Mouse (Mus musculus) hindbrain, embryonic 15.5 days (tissue): ENCODE results near the gene Tmem190. TPM values are rescaled to one million over a fixed set of nuclear protein-coding genes. Genes with fewer than 3 reads are reported as not detected.

Experiments used
- ATAC-seq: fragments of 200-750 bp; cut with Nextera tagmentation; 2 replicates; pipeline ENCODE4 v1.8.0; 2017; ENCODE audit warnings: low read depth, moderate number of reproducible peaks, moderate TSS enrichment; ENCODE audit not compliant: low FRiP score
- H3K27ac ChIP-seq: fragments of 300-500 bp; sonication (generic); replicated peaks from 2 replicates; pipeline ENCODE4 v1.5.1; 2015; ENCODE audit warnings: mild to moderate bottlenecking, inconsistent platforms
- H3K27me3 ChIP-seq: fragments of 300-500 bp; sonication (generic); 2 replicates; pipeline ENCODE4 v1.6.1; 2015; ENCODE audit warnings: control low read depth, inconsistent platforms
- H3K36me3 ChIP-seq: fragments of 300-500 bp; sonication (generic); 2 replicates; pipeline ENCODE4 v1.6.1; 2015; ENCODE audit warnings: control low read depth, inconsistent platforms
- H3K4me1 ChIP-seq: fragments of 300-500 bp; sonication (generic); replicated peaks from 2 replicates; pipeline ENCODE4 v1.6.1; 2015; ENCODE audit warnings: control low read depth, inconsistent platforms
- H3K4me2 ChIP-seq: fragments of 300-500 bp; sonication (generic); 2 replicates; pipeline ENCODE4 v1.6.1; 2015; ENCODE audit warnings: moderate library complexity, mild to moderate bottlenecking, inconsistent platforms
- H3K4me3 ChIP-seq: fragments of 300-500 bp; sonication (generic); 2 replicates; pipeline ENCODE4 v1.5.1; 2015; ENCODE audit warnings: mild to moderate bottlenecking, inconsistent platforms
- H3K9ac ChIP-seq: fragments of 300-500 bp; sonication (generic); 2 replicates; pipeline ENCODE4 v1.6.1; 2015; ENCODE audit warnings: inconsistent platforms
- H3K9me3 ChIP-seq: fragments of 300-500 bp; sonication (generic); 2 replicates; pipeline ENCODE4 v1.6.1; 2016; ENCODE audit warnings: control low read depth, inconsistent platforms
- WGBS: fragments of 180-500 bp; shearing (Covaris S2); methylation state at CpG from one replicate; pipeline ENCODE4 v1.1.7; 2015; 5-methylcytosine and 5-hydroxymethylcytosine counted together
- polyA plus RNA-seq: library from polyadenylated mRNA; unstranded; fragments of >200 nt; fragmentation: Nextera tagmentation; extraction: Ambion mirVana; gene quantifications from 2 replicates; pipeline ENCODE4 v1.2.1, GENCODE M21; 2015

The Tmem190 gene
- not detected in 2 replicates for polyA plus RNA-seq

DNA sequence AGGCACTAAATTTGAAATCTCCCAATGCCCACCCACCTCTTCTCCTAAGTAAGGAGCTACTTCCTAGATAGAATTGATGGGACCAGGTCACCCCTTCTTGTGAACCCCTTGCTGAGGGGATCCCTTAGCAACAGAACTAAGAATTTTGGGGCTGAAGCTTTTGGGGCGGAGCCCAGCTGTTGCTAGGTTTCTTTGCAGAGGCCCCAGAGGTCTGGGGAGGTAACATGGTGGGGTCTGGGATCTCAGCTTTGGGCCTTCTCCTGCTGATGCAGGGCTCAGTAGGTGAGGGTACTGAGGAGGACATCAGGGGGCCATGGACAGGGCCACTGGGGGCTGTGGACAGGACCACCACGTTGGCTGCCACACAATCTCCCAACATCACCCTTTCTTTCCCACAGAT lies at the start of gene Tmem190, which contains the start of gene Il11:
Gene Tmem190, plus strand, starts transcription at position 179 of the 400 bp plus-strand sequence.
Gene Il11, minus strand, starts transcription at position 101 of the 400 bp plus-strand sequence.
- Histone ChIP-seq H3K9me3 (no peaks in the 10 kb centered on the region), H3K36me3 (no peaks in the 10 kb centered on the region), H3K9ac (no peak within 1 kb of the TSS), H3K4me2 (no peak within 1 kb of the TSS), H3K27me3 (peaks cover 36% of the 10 kb centered on the region), H3K4me1 (no peaks in the 10 kb centered on the region), H3K4me3 (no peak within 1 kb of the TSS), H3K27ac (no peak within 1 kb of the TSS)
- ATAC-seq = no peak
- WGBS = 78% methylated on average over 2 of the region's 2 CpGs

DNA sequence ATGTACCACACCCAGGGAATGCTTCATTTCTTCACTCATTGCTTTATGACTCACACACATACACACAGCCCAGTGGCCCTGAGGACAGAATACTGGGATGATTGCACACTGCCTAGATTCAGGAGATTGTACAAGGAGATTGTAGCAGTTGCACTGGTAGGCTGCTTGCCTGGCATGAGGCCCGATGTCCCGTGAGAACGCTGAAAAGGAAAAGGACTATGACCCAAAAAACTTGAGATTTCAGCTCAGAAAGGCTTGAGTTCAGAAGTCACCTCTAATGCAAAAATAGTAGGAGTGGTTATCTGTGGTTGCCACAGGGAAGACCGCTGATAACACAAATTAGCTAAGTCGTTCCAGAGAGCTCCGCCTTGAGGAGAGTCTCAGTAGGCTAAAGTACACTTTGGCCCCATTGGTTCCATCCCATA lies 49.8 kb upstream of the Tmem190 start:
- Histone ChIP-seq H3K9me3 (no peaks in the 10 kb centered on the region), H3K4me1 (no peaks in the 10 kb centered on the region), H3K4me3 (no peak overlapping the region), H3K27me3 (no peaks in the 10 kb centered on the region), H3K36me3 (no peaks in the 10 kb centered on the region), H3K4me2 (no peak overlapping the region), H3K9ac (no peak overlapping the region), H3K27ac (no peak overlapping the region)
- no peak for ATAC-seq
- 79% methylated on average over 6 of the region's 6 CpGs for WGBS

DNA sequence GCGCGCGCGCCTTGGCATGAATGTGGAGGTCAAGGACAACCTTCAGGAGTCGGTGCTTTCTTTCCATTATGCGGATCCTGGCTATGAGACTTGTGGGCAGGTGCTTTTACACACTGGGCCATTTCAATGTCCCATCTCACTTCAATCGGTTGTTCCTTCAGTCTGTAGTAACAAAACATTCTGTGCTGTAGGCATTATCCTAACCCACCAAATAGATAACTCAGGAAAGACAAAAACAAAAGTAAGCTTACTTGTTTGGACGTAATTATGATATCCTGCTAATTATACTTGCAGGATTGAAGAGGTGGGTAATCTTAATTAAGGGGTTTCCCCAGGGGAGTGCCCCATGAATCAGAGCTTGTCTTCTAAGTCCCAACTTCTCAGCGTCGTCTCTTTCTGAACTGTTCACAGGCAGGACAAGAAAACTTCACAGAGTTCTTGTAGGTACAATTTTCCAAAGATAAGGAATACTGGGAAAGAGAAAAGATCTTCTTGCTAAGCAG lies 43.6 kb upstream of the Tmem190 start:
- H3K9me3 ChIP-seq = no peaks in the 10 kb centered on the region
- H3K4me3 ChIP-seq = peak overlapping the region; percentile 72
- no peaks in the 10 kb centered on the region for H3K27me3 ChIP-seq
- peak overlapping the region; percentile 86 for H3K4me2 ChIP-seq
- no peak overlapping the region; the same call in 1 of the 2 replicates for H3K9ac ChIP-seq
- H3K27ac ChIP-seq = peak overlapping the region; percentile 84
- 43% methylated on average over 10 of the region's 10 CpGs for WGBS
- no peaks in the 10 kb centered on the region for H3K36me3 ChIP-seq
- ATAC-seq = no peak
- peaks cover 34% of the 10 kb centered on the region for H3K4me1 ChIP-seq

DNA sequence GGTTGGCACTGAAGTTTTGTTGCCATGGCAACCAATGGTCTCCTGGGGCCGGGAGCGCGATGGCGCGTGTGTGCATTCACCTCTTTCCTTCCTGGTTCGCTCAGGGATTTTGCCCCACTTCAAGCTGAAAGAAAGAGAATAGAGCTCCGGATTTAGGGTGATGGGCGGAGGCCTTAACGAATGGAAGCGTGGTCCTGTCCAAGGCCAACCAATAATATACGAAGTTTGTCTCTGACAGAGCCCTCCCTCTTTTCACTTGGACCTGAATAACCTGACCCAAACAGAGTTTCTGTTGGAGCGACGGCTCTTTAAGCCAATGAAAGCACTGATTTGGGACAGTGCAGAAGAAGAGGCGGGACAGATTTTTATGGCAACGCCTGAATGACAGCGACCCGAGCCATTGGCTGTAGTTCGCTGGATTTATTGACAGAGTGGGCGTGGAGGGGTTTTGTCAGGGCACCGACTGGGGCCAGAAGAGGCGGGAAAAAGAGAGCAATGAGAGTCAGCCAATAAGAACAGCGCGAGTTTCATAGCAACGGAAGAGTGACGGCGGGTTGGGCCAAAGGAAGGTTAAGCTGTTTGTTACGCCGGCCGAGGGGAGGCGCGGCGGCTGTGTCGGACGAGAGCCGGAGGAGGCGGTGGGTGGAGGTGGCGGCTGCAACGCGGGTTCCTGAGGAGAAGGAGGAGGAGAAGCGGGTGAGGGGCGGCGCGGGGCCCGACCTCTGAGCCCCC lies 43.0 kb upstream of the Tmem190 start, which contains the start of gene Kmt5c:
Gene Kmt5c, plus strand, starts transcription at position 572 of the 732 bp plus-strand sequence.
- under 1% methylated on average over 29 of the region's 44 CpGs for WGBS
- peaks cover 34% of the 10 kb centered on the region for H3K4me1 ChIP-seq
- peak within 1 kb of the TSS; percentile 72 for H3K4me3 ChIP-seq
- H3K27me3 ChIP-seq = no peaks in the 10 kb centered on the region
- H3K27ac ChIP-seq = peak within 1 kb of the TSS; percentile 95
- H3K9me3 ChIP-seq = no peaks in the 10 kb centered on the region
- H3K36me3 ChIP-seq = no peaks in the 10 kb centered on the region
- peak; percentile 98 for ATAC-seq
- peak within 1 kb of the TSS; percentile 83 for H3K9ac ChIP-seq
- H3K4me2 ChIP-seq = peak within 1 kb of the TSS; percentile 86

DNA sequence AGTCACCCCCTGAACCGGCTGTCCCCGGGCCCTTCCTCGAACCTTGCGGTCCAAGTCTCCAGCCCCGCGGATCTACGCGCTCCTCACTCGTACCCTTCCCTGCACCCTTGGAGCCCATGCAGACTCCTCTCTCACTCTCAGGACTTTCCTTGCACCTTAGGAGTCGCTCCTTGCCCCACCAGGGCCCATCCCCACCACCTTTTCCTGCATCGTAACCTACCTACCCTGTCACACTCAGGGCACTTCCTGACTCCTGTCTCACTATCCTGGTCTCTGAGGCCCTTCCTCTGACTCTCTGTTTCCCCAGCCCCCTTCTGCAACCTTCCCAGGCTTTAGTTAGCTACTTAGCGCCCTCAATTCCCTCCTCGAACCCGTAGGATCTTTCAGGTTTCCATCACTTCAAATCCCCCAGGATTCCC lies 42.4 kb upstream of the Tmem190 start:
- peak overlapping the region; percentile 72 for H3K4me3 ChIP-seq
- H3K27ac ChIP-seq = peak overlapping the region; percentile 95
- WGBS = 0% methylated on average over 14 of the region's 14 CpGs
- peaks cover 34% of the 10 kb centered on the region for H3K4me1 ChIP-seq
- H3K4me2 ChIP-seq = peak overlapping the region; percentile 86
- peak overlapping the region; percentile 83 for H3K9ac ChIP-seq
- H3K36me3 ChIP-seq = no peaks in the 10 kb centered on the region
- peak; percentile 52 for ATAC-seq
- no peaks in the 10 kb centered on the region for H3K27me3 ChIP-seq
- H3K9me3 ChIP-seq = no peaks in the 10 kb centered on the region

DNA sequence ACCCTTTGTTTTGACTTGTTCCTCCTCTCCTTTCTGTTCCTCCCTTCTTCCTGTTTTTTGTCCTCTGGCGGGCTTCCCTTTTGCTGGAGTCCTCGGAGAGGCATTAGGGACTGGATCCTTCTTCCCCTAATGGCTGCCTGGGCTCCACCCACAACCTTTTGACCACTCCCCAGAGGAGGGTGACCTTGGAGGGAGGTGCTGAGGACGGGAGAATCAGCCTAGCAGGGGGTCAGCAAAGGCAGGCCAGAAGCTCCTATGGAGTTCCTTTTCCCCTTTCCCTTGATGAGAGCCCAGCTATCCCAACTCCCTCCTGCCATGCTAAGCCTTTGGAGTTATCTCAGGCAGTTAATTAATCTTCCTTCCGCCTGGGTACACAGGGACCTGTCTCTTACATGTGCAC lies 41.6 kb upstream of the Tmem190 start:
- Histone ChIP-seq H3K4me2 (peak overlapping the region; percentile 86), H3K27me3 (no peaks in the 10 kb centered on the region), H3K36me3 (peaks cover 3% of the 10 kb centered on the region; the same call in 1 of the 2 replicates), H3K9me3 (no peaks in the 10 kb centered on the region), H3K27ac (peak overlapping the region; percentile 95), H3K9ac (peak overlapping the region; percentile 83), H3K4me3 (peak overlapping the region; percentile 72), H3K4me1 (peaks cover 34% of the 10 kb centered on the region)
- WGBS = under 1% methylated on average over 4 of the region's 4 CpGs
- ATAC-seq = no peak

DNA sequence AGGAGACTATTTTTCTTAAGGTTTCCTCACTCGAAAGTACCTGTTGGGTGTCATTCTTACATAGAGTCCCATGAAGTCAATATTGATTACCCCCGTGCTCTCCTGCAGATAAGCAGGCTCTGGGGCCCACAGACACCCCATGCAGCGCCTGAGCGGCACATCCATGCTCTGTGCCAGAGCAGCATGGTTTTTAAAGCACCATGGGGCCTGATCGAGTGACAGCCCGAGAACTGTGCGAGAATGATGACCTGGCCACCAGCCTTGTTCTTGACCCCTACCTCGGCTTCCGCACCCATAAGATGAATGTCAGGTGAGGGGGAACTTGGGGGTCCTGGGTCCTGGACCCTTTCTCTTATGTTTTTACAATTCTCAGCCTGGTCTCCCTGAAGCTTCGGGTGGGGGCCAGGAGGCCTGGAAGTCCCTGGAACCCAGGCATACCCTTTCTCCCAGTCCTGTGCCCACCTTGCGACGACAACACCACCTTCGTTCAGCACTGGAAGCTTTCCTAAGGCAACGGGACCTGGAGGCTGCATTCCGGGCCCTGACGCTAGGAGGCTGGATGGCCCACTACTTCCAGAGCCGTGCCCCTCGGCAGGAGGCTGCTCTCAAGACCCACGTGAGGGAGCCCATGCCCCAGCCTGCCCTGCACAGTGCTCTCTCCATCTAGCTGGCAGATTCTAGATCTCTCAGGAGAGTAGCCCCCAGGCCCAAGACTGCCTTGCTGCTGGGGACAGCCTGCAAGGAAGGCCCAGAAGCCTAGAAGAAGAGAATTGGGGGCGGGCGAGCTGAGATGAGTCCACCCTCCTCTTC lies 40.9 kb upstream of the Tmem190 start:
- H3K4me2 ChIP-seq = peak overlapping the region; percentile 86
- H3K36me3 ChIP-seq = peaks cover 8% of the 10 kb centered on the region; the same call in 1 of the 2 replicates
- WGBS = 76% methylated on average over 21 of the region's 21 CpGs
- H3K27ac ChIP-seq = peak overlapping the region; percentile 95; the same call in 1 of the 2 replicates
- peaks cover 34% of the 10 kb centered on the region for H3K4me1 ChIP-seq
- H3K4me3 ChIP-seq = peak overlapping the region; percentile 72
- H3K9me3 ChIP-seq = no peaks in the 10 kb centered on the region
- H3K9ac ChIP-seq = no peak overlapping the region
- ATAC-seq = no peak
- H3K27me3 ChIP-seq = no peaks in the 10 kb centered on the region

DNA sequence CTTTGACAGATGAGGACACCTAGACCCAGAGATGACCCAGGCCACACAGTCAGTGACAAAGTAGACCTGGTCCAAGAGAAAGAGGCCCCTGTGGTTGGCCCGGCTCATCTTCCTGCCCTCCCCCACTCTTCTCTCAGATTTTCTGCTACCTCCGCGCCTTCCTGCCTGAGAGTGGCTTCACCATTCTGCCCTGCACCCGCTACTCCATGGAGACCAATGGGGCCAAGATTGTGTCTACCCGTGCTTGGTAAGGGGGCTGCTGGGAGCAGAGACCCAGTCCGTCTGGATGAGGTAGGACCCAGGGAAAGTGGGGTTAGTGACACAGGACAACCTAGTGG lies 40.3 kb upstream of the Tmem190 start:
- Histone ChIP-seq H3K4me2 (peak overlapping the region; percentile 11; the same call in 1 of the 2 replicates), H3K27me3 (no peaks in the 10 kb centered on the region), H3K4me3 (no peak overlapping the region), H3K27ac (no peak overlapping the region), H3K9ac (0 out of 2 replicates have a peak overlapping the region, but pooled peaks have one; percentile 14), H3K36me3 (peaks cover 8% of the 10 kb centered on the region; the same call in 1 of the 2 replicates), H3K9me3 (no peaks in the 10 kb centered on the region), H3K4me1 (peaks cover 34% of the 10 kb centered on the region)
- 77% methylated on average over 6 of the region's 6 CpGs for WGBS
- ATAC-seq = no peak

DNA sequence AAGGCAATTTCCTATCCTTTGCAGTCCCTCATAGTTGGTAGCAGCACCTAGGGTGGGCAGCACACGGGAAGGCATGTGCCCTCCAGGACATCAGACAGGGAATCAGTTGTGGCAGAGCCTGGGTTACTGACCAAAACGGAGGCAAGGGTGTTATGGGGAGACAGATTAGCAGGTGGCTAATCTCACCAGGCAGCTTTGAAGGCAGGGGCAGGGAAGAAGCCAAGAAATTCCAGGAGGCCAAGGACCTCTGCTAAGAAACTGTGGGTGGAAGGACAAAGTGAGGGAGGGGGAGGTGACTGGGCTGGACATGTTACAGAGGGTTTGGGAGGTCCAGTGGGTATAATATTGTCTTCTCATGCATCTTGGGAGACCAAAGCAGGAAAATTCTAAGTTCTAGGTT lies 39.4 kb upstream of the Tmem190 start:
- Histone ChIP-seq H3K27ac (no peak overlapping the region), H3K9ac (no peak overlapping the region), H3K4me1 (peaks cover 33% of the 10 kb centered on the region)

DNA sequence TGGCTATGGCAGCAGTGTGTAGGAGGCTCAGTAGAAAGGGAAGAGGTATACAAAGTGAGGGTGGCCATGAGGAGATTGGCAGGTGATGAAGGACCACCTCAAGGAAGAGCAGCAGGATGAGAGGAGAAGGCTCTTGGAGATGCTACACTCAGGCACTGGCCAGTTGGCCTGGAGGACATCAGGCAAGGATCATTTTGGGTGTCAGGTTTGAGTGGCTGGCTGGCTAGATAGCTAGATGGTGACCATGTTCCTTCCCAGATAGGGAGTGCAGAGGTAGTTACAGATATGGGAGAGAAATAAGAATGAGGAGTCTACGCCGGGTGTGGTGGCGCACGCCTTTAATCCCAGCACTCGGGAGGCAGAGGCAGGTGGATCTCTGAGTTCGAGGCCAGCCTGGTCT lies 37.9 kb upstream of the Tmem190 start:
- ATAC-seq = no peak
- Histone ChIP-seq H3K4me2 (no peak overlapping the region), H3K4me1 (peaks cover 24% of the 10 kb centered on the region), H3K27ac (no peak overlapping the region), H3K36me3 (peaks cover 8% of the 10 kb centered on the region; the same call in 1 of the 2 replicates), H3K9ac (no peak overlapping the region), H3K4me3 (no peak overlapping the region), H3K9me3 (no peaks in the 10 kb centered on the region), H3K27me3 (no peaks in the 10 kb centered on the region)
- WGBS = 98% methylated on average over 6 of the region's 6 CpGs

More for the DNA sequence above, 39.4 kb upstream of the Tmem190 start:
- Histone ChIP-seq H3K27me3 (no peaks in the 10 kb centered on the region), H3K4me3 (no peak overlapping the region), H3K4me2 (no peak overlapping the region), H3K36me3 (peaks cover 8% of the 10 kb centered on the region; the same call in 1 of the 2 replicates), H3K9me3 (no peaks in the 10 kb centered on the region)
- WGBS = 80% methylated on average over 2 of the region's 2 CpGs
- ATAC-seq = no peak

DNA sequence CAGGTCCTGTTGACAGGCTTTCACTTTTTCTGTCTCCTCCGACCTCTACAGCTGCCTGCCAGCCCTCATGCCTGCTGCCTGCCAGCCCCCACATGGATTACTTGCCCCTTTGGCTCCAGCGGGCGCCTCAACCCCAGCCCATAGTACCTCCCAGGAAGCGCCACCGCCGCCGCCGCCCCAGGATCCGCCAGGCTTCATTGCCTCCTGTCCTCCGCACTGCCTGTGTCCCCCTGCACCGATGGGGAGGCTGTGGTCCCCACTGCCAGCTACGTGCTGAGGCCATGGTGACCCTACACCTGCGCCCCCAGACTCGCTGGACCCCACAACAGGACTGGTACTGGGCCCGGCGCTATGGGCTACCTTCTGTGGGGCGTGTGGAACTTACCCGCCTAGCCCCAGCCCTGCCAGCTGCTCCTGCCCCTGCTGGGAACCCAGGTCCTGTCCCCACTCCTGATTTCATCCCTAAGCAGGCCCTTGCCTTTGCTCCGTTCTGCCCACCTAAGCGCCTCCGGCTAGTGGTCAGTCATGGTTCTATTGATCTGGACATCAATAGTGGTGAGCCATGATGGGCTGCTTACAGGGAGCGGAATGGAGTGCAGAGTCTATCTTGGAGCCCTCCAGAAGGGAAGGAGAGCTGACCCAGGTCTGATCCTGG lies 36.3 kb upstream of the Tmem190 start:
- no peaks in the 10 kb centered on the region for H3K27me3 ChIP-seq
- no peak overlapping the region for H3K9ac ChIP-seq
- peaks cover 15% of the 10 kb centered on the region for H3K4me1 ChIP-seq
- H3K36me3 ChIP-seq = peaks cover 8% of the 10 kb centered on the region; the same call in 1 of the 2 replicates
- no peak overlapping the region for H3K4me3 ChIP-seq
- H3K27ac ChIP-seq = no peak overlapping the region
- ATAC-seq = no peak
- WGBS = 87% methylated on average over 22 of the region's 22 CpGs
- no peaks in the 10 kb centered on the region for H3K9me3 ChIP-seq
- H3K4me2 ChIP-seq = no peak overlapping the region
